Mouse (Mus musculus) thymus, postnatal 14 days (tissue): ENCODE data around the gene Mettl2.

Experiments
- DNase-seq: peaks from one replicate; pipeline ENCODE4 v3.0.0; 2021

Mettl2 gene

GRCm38 (mm10) chr11:105153068-105153833 lies 27.0 kb downstream of the Mettl2 start:
- no peak for DNase-seq

- DNase-seq, result no peak
Measured at GRCm38 (mm10) chr11:105155915-105156314, 29.7 kb downstream of the Mettl2 start.

GRCm38 (mm10) chr11:105156748-105157267 lies 30.6 kb downstream of the Mettl2 start:
- DNase-seq, result no peak

GRCm38 (mm10) chr11:105158047-105158446 lies 31.8 kb downstream of the Mettl2 start:
- no peak for DNase-seq

GRCm38 (mm10) chr11:105159673-105160360 lies 33.6 kb downstream of the Mettl2 start:
- DNase-seq, result no peak

GRCm38 (mm10) chr11:105161411-105161810 lies 35.2 kb downstream of the Mettl2 start:
- no peak for DNase-seq

- no peak for DNase-seq
Measured at GRCm38 (mm10) chr11:105164516-105165510, 38.6 kb downstream of the Mettl2 start.

GRCm38 (mm10) chr11:105166780-105167179 lies 40.6 kb downstream of the Mettl2 start:
- no peak for DNase-seq

- DNase-seq, result no peak
Measured at GRCm38 (mm10) chr11:105178516-105178915, 52.3 kb downstream of the Mettl2 start, which contains the start of gene Tlk2. Tlk2 (plus strand) TSS chr11:105178807.

GRCm38 (mm10) chr11:105179523-105179922 lies 53.3 kb downstream of the Mettl2 start:
- no peak for DNase-seq

GRCm38 (mm10) chr11:105180471-105181091 lies 54.4 kb downstream of the Mettl2 start:
- peak; percentile 82 for DNase-seq

GRCm38 (mm10) chr11:105181126-105181637 lies 55.0 kb downstream of the Mettl2 start:
- DNase-seq, result peak; percentile 98

GRCm38 (mm10) chr11:105181689-105182460 lies 55.6 kb downstream of the Mettl2 start:
- peak; percentile 57 for DNase-seq

GRCm38 (mm10) chr11:105182461-105182855 lies 56.2 kb downstream of the Mettl2 start:
- DNase-seq, result no peak

GRCm38 (mm10) chr11:105184678-105185077 lies 58.5 kb downstream of the Mettl2 start:
- DNase-seq, result no peak
